Mouse (Mus musculus) embryonic facial prominence, embryonic 15.5 days (tissue): ENCODE data around the gene 1110008L16Rik. TPM values are rescaled to one million over a fixed set of nuclear protein-coding genes. Genes with fewer than 3 reads are reported as not detected.
"Not testable (repeated sequence)": the region's sequence is repeated elsewhere in the genome, so short reads cannot be mapped to it uniquely, and the experiment has no call there.

Experiments used
- ATAC-seq: fragments of 200-750 bp; cut with Nextera tagmentation; 2 replicates; pipeline ENCODE4 v1.8.0; 2017; ENCODE audit warnings: low read depth, moderate TSS enrichment; ENCODE audit not compliant: insufficient number of reproducible peaks, low FRiP score, low TSS enrichment
- H3K27ac ChIP-seq: fragments of 300-500 bp; sonication (generic); replicated peaks from 2 replicates; pipeline ENCODE4 v1.5.1; 2015; ENCODE audit warnings: mild to moderate bottlenecking, inconsistent platforms
- H3K27me3 ChIP-seq: fragments of 300-500 bp; sonication (generic); 2 replicates; pipeline ENCODE4 v1.6.1; 2015; ENCODE audit warnings: inconsistent platforms
- H3K36me3 ChIP-seq: fragments of 300-500 bp; sonication (generic); 2 replicates; pipeline ENCODE4 v1.6.1; 2015; ENCODE audit warnings: mild to moderate bottlenecking, inconsistent platforms
- H3K4me1 ChIP-seq: fragments of 300-500 bp; sonication (generic); 2 replicates; pipeline ENCODE4 v1.6.1; 2015; ENCODE audit warnings: inconsistent platforms
- H3K4me2 ChIP-seq: fragments of 300-500 bp; sonication (generic); replicated peaks from 2 replicates; pipeline ENCODE4 v1.6.1; 2015; ENCODE audit warnings: mild to moderate bottlenecking, inconsistent platforms
- H3K4me3 ChIP-seq: fragments of 300-500 bp; sonication (generic); replicated peaks from 2 replicates; pipeline ENCODE4 v1.5.1; 2015; ENCODE audit warnings: mild to moderate bottlenecking, inconsistent platforms
- H3K9ac ChIP-seq: fragments of 300-500 bp; sonication (generic); 2 replicates; pipeline ENCODE4 v1.6.1; 2015; ENCODE audit warnings: inconsistent platforms
- H3K9me3 ChIP-seq: fragments of 300-500 bp; sonication (generic); replicated peaks from 2 replicates; pipeline ENCODE4 v1.6.1; 2016; ENCODE audit warnings: inconsistent platforms
- WGBS: fragments of 180-500 bp; shearing (Covaris S2); methylation state at CpG from one replicate; pipeline ENCODE4 v1.1.7; 2015; 5-methylcytosine and 5-hydroxymethylcytosine counted together
- polyA plus RNA-seq: library from polyadenylated mRNA; unstranded; fragments of >200 nt; fragmentation: Nextera tagmentation; extraction: Ambion mirVana; gene quantifications from 2 replicates; pipeline ENCODE4 v1.2.1, GENCODE M21; 2015

1110008L16Rik gene
- polyA plus RNA-seq, 1 experiment from 2014 or later, result 16.9 TPM

- H3K27me3 ChIP-seq, H3K9me3 ChIP-seq, H3K27ac ChIP-seq, H3K9ac ChIP-seq, ATAC-seq, H3K36me3 ChIP-seq, H3K4me2 ChIP-seq, H3K4me3 ChIP-seq: not testable (repeated sequence)
- H3K4me1 ChIP-seq, result peaks cover 10% of the 10 kb centered on the region
- 94% methylated on average over 14 of the region's 14 CpGs for WGBS
These were observed 96.2 kb downstream of the 1110008L16Rik start for GRCm38 (mm10) chr12:55395601-55396000.

GRCm38 (mm10) chr12:55396536-55396935 is 97.2 kb downstream of the 1110008L16Rik start:
- no peaks in the 10 kb centered on the region for H3K27me3 ChIP-seq
- WGBS, result 96% methylated on average over 4 of the region's 4 CpGs
- H3K9me3 ChIP-seq, result no peaks in the 10 kb centered on the region
- H3K9ac ChIP-seq, result no peak overlapping the region
- peaks cover 10% of the 10 kb centered on the region for H3K4me1 ChIP-seq
- no peak overlapping the region for H3K4me3 ChIP-seq
- H3K36me3 ChIP-seq, result no peaks in the 10 kb centered on the region
- no peak overlapping the region for H3K27ac ChIP-seq
- H3K4me2 ChIP-seq, result no peak overlapping the region
- no peak for ATAC-seq

- Histone ChIP-seq H3K9ac (peak overlapping the region; percentile 93; the same call in 1 of the 2 replicates), H3K9me3 (no peaks in the 10 kb centered on the region), H3K27me3 (no peaks in the 10 kb centered on the region), H3K4me1 (peaks cover 10% of the 10 kb centered on the region), H3K4me2 (peak overlapping the region; percentile 76), H3K36me3 (no peaks in the 10 kb centered on the region), H3K27ac (peak overlapping the region; percentile 95), H3K4me3 (peak overlapping the region; percentile 97)
- 61% methylated on average over 9 of the region's 9 CpGs for WGBS
- ATAC-seq, result no peak
These were observed 98.3 kb downstream of the 1110008L16Rik start for GRCm38 (mm10) chr12:55397544-55398239.

GRCm38 (mm10) chr12:55398240-55399127 is 99.1 kb downstream of the 1110008L16Rik start:
- Histone ChIP-seq H3K4me2 (peak overlapping the region; percentile 76), H3K4me1 (peaks cover 10% of the 10 kb centered on the region), H3K9me3 (no peaks in the 10 kb centered on the region), H3K9ac (peak overlapping the region; percentile 93), H3K4me3 (peak overlapping the region; percentile 97), H3K27ac (peak overlapping the region; percentile 95), H3K27me3 (no peaks in the 10 kb centered on the region), H3K36me3 (peaks cover 3% of the 10 kb centered on the region; the same call in 1 of the 2 replicates)
- WGBS, result under 1% methylated on average over 51 of the region's 51 CpGs
- ATAC-seq, result peak; percentile 99

- peak overlapping the region; percentile 97 for H3K4me3 ChIP-seq
- H3K27ac ChIP-seq, result peak overlapping the region; percentile 95
- H3K4me1 ChIP-seq, result peaks cover 10% of the 10 kb centered on the region
- H3K9ac ChIP-seq, result peak overlapping the region; percentile 93
- H3K27me3 ChIP-seq, result no peaks in the 10 kb centered on the region
- no peaks in the 10 kb centered on the region for H3K9me3 ChIP-seq
- WGBS, result 1% methylated on average over 20 of the region's 20 CpGs
- peaks cover 6% of the 10 kb centered on the region; the same call in 1 of the 2 replicates for H3K36me3 ChIP-seq
- peak overlapping the region; percentile 76 for H3K4me2 ChIP-seq
- ATAC-seq, result no peak
These were observed 99.8 kb downstream of the 1110008L16Rik start for GRCm38 (mm10) chr12:55399128-55399677.

GRCm38 (mm10) chr12:55407888-55408287 is 108.5 kb downstream of the 1110008L16Rik start:
- Histone ChIP-seq H3K36me3 (peaks cover 41% of the 10 kb centered on the region), H3K27me3 (no peaks in the 10 kb centered on the region), H3K27ac (no peak overlapping the region), H3K4me1 (no peaks in the 10 kb centered on the region), H3K4me2 (no peak overlapping the region), H3K9ac (no peak overlapping the region), H3K4me3 (no peak overlapping the region), H3K9me3 (no peaks in the 10 kb centered on the region)
- no peak for ATAC-seq
- WGBS, result 90% methylated on average over 5 of the region's 5 CpGs

- Histone ChIP-seq H3K27ac (no peak overlapping the region), H3K36me3 (peaks cover 78% of the 10 kb centered on the region), H3K27me3 (no peaks in the 10 kb centered on the region), H3K4me2 (no peak overlapping the region), H3K4me3 (no peak overlapping the region), H3K9me3 (no peaks in the 10 kb centered on the region), H3K9ac (no peak overlapping the region), H3K4me1 (no peaks in the 10 kb centered on the region)
- no peak for ATAC-seq
- WGBS, result 92% methylated on average over 5 of the region's 5 CpGs
These were observed 115.9 kb downstream of the 1110008L16Rik start for GRCm38 (mm10) chr12:55415255-55415654.

GRCm38 (mm10) chr12:55415762-55416161 is 116.4 kb downstream of the 1110008L16Rik start:
- Histone ChIP-seq H3K9me3 (no peaks in the 10 kb centered on the region), H3K27ac (no peak overlapping the region), H3K4me2 (no peak overlapping the region), H3K9ac (no peak overlapping the region), H3K4me1 (no peaks in the 10 kb centered on the region), H3K4me3 (no peak overlapping the region), H3K27me3 (no peaks in the 10 kb centered on the region), H3K36me3 (peaks cover 81% of the 10 kb centered on the region)
- 91% methylated on average over 1 of the region's 1 CpGs for WGBS
- no peak for ATAC-seq

- 91% methylated on average over 24 of the region's 24 CpGs for WGBS
- H3K36me3 ChIP-seq, result peaks cover 45% of the 10 kb centered on the region
- no peak for ATAC-seq
- no peaks in the 10 kb centered on the region for H3K4me1 ChIP-seq
- H3K9me3 ChIP-seq, result no peaks in the 10 kb centered on the region
- H3K27me3 ChIP-seq, result no peaks in the 10 kb centered on the region
- H3K4me3 ChIP-seq, result no peak overlapping the region
- no peak overlapping the region for H3K9ac ChIP-seq
- no peak overlapping the region for H3K4me2 ChIP-seq
- no peak overlapping the region for H3K27ac ChIP-seq
These were observed 120.8 kb downstream of the 1110008L16Rik start for GRCm38 (mm10) chr12:55420220-55420619.

- no peak overlapping the region for H3K9ac ChIP-seq
- no peak for ATAC-seq
These were observed 122.7 kb downstream of the 1110008L16Rik start for GRCm38 (mm10) chr12:55422057-55422456.

GRCm38 (mm10) chr12:55426300-55426699 is 126.9 kb downstream of the 1110008L16Rik start:
- ATAC-seq, result no peak
- no peaks in the 10 kb centered on the region for H3K9me3 ChIP-seq
- H3K36me3 ChIP-seq, result no peaks in the 10 kb centered on the region
- H3K9ac ChIP-seq, result no peak overlapping the region
- no peak overlapping the region for H3K4me2 ChIP-seq
- no peak overlapping the region for H3K4me3 ChIP-seq
- no peaks in the 10 kb centered on the region for H3K4me1 ChIP-seq
- WGBS, result 93% methylated on average over 7 of the region's 7 CpGs
- no peaks in the 10 kb centered on the region for H3K27me3 ChIP-seq
- no peak overlapping the region for H3K27ac ChIP-seq

More at GRCm38 (mm10) chr12:55422057-55422456, 122.7 kb downstream of the 1110008L16Rik start:
- H3K27ac ChIP-seq, result no peak overlapping the region
- H3K27me3 ChIP-seq, result no peaks in the 10 kb centered on the region
- H3K4me1 ChIP-seq, result no peaks in the 10 kb centered on the region
- H3K9me3 ChIP-seq, result no peaks in the 10 kb centered on the region
- 18% methylated on average over 3 of the region's 3 CpGs for WGBS
- peaks cover 28% of the 10 kb centered on the region for H3K36me3 ChIP-seq
- no peak overlapping the region for H3K4me2 ChIP-seq
- H3K4me3 ChIP-seq, result no peak overlapping the region
